In the genomic region with DNA sequence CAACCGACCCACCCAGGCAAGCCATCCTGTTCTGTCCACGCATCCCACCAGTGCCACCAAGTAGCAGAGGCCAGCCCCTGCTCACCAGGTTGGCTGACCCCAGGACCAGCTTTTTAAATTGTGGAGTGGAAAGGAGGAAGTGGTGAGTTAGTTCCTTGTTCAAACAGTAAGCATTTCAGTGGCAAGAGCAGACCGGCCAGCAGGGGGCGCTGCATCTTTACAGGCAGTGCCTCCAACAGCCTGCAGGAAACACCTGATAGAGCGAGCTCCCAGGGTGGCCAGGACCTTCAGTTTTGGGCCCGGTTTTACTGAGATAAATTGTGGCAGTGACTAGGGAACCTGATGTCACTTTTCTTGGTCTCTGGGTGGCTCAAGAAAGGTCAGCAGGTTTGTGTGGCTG, we compare ENCODE assay signal across 9 mouse cellular contexts. TPM values are rescaled to one million over a fixed set of nuclear protein-coding genes. Genes with fewer than 3 reads are reported as not detected.
DNase-seq lines count a peak whose midpoint lies in the region; ATAC-seq and TF ChIP-seq lines count a peak whose summit lies in the region.
"Had no signal": no experiment of that assay in that cellular context is flagged by ENCODE, and none has a peak within 500 bp of the region (broad histone marks: within the 10 kb centered on the region; RNA-seq: fewer than 3 reads in every experiment).

No protein-coding gene starts in this region.

- H3K27ac ChIP-seq in liver, postnatal 0 days (ENCODE audit: low read depth): no peak overlapping the region
- H3K27ac ChIP-seq: limb, embryonic 12.5 days had no signal

- peaks cover 8% of the 10 kb centered on the region for H3K4me1 ChIP-seq in liver, postnatal 0 days (ENCODE audit: insufficient read depth)
- H3K4me1 ChIP-seq: limb, embryonic 12.5 days had no signal

- TF ChIP-seq EP300 in liver, postnatal 0 days (IDR thresholded peaks at IDR 0.05; ENCODE audit: low read depth): no peak

- H3K4me3 ChIP-seq in liver, postnatal 0 days (ENCODE audit: low read depth, low read length): no peak overlapping the region
- H3K4me3 ChIP-seq: limb, embryonic 12.5 days had no signal

- no peaks in the 10 kb centered on the region for H3K27me3 ChIP-seq in liver, postnatal 0 days (ENCODE audit: insufficient read depth, low read length)
- H3K27me3 ChIP-seq: limb, embryonic 12.5 days had no signal

- DNase-seq in CD4-positive, CD25-positive, alpha-beta regulatory T cell, adult 2 months (ENCODE audit: low read depth, low spot score): peak; percentile 94
- peak; percentile 94 for DNase-seq in ZHBTc4 (ENCODE audit: low read depth, low spot score)
- peak; percentile 88 for DNase-seq in cerebellum, postnatal 36 days
- DNase-seq in gastrocnemius, postnatal 4 days (ENCODE audit: low spot score in 2 of 2): peak; percentile 89 to 93
- peak; percentile 96 for DNase-seq in kidney, postnatal 4 days
- peak; percentile 96 for DNase-seq in liver, postnatal 0 days
- DNase-seq in retina, embryonic 14.5 days (ENCODE audit: low spot score): peak; percentile 93
- DNase-seq in thymus, postnatal 25 days: peak; percentile 93

- TF ChIP-seq CTCF in liver, postnatal 0 days (IDR thresholded peaks at IDR 0.05; ENCODE audit: low read depth): peak; percentile 99

- peaks cover 11% of the 10 kb centered on the region; the same call in 1 of the 2 replicates for H3K36me3 ChIP-seq in liver, postnatal 0 days (replicated peaks; ENCODE audit: insufficient read depth, low read length)

- peak; percentile 67 for ATAC-seq in liver, postnatal 0 days

- H3K9ac ChIP-seq in liver, postnatal 0 days (replicated peaks): no peak overlapping the region; the same call in 1 of the 2 replicates
- H3K9ac ChIP-seq: limb, embryonic 12.5 days had no signal

- H3K9me3 ChIP-seq in liver, postnatal 0 days (ENCODE audit: low read length): no peaks in the 10 kb centered on the region
- H3K9me3 ChIP-seq: limb, embryonic 12.5 days had no signal

- 27% methylated on average over 6 of the region's 6 CpGs for WGBS in liver, postnatal 0 days (ENCODE audit: insufficient replicate concordance)

- H3K4me2 ChIP-seq in liver, postnatal 0 days (ENCODE audit: low read depth, low read length): no peak overlapping the region
- H3K4me2 ChIP-seq: limb, embryonic 12.5 days had no signal

RNA-seq across cellular contexts. Expression of gene Jade2, which starts 39.7 kb away (rescaled TPM):
- total RNA-seq in gastrocnemius, postnatal 4 days (2021): 1 to 10 TPM; 2.1 to 2.2 TPM
- 0.86 and 1.0 TPM in 2 replicates for polyA plus RNA-seq in liver, postnatal 0 days (2015; fragmentation: Nextera tagmentation; extraction: Ambion mirVana)

RNA-seq across cellular contexts. Expression of gene Sar1b, which starts 54.3 kb away (rescaled TPM):
- total RNA-seq in gastrocnemius, postnatal 4 days (2021): 10 to 100 TPM; 68.2 to 70.9 TPM
- polyA plus RNA-seq in liver, postnatal 0 days (2015; fragmentation: Nextera tagmentation; extraction: Ambion mirVana): 204 TPM in 2 replicates

RNA-seq across cellular contexts. Expression of gene Sec24a, which starts 54.3 kb away (rescaled TPM):
- total RNA-seq in gastrocnemius, postnatal 4 days (2021): 10 to 100 TPM; 23.4 to 28.3 TPM
- 14.1 and 15.0 TPM in 2 replicates for polyA plus RNA-seq in liver, postnatal 0 days (2015; fragmentation: Nextera tagmentation; extraction: Ambion mirVana)
